Mouse (Mus musculus) kidney, postnatal 0 days (tissue): ENCODE results near the gene Prr14l. TPM values are rescaled to one million over a fixed set of nuclear protein-coding genes. Genes with fewer than 3 reads are reported as not detected.

Experiments
- ATAC-seq: fragments of 200-750 bp; cut with Nextera tagmentation; replicated peaks from 2 replicates; pipeline ENCODE4 v1.8.0; 2017; ENCODE audit warnings: low read depth, moderate number of reproducible peaks, moderate TSS enrichment, moderate library complexity; ENCODE audit not compliant: low FRiP score
- DNase-seq: peaks from one replicate; pipeline ENCODE4 v3.0.0-alpha.2; 2016; ENCODE audit warnings: low spot score
- H3K27ac ChIP-seq: fragments of 300-500 bp; sonication (generic); 2 replicates; pipeline ENCODE4 v1.5.1; 2014; ENCODE audit warnings: mild to moderate bottlenecking
- H3K27me3 ChIP-seq: fragments of 300-500 bp; sonication (generic); 2 replicates; pipeline ENCODE4 v1.6.1; 2014; ENCODE audit warnings: low read length, mixed read lengths; ENCODE audit not compliant: insufficient read depth
- H3K36me3 ChIP-seq: fragments of 300-500 bp; sonication (generic); 2 replicates; pipeline ENCODE4 v1.6.1; 2014; ENCODE audit warnings: low read length, mixed read lengths; ENCODE audit not compliant: insufficient read depth
- H3K4me1 ChIP-seq: fragments of 300-500 bp; sonication (generic); replicated peaks from 2 replicates; pipeline ENCODE4 v1.6.1; 2014; ENCODE audit warnings: antibody characterized with exemption, low read length, mixed read lengths; ENCODE audit not compliant: insufficient read depth
- H3K4me2 ChIP-seq: fragments of 300-500 bp; sonication (generic); 2 replicates; pipeline ENCODE4 v1.6.1; 2014; ENCODE audit warnings: mild to moderate bottlenecking, low read length, moderate library complexity, mixed read lengths
- H3K4me3 ChIP-seq: fragments of 300-500 bp; sonication (generic); replicated peaks from 2 replicates; pipeline ENCODE4 v1.5.1; 2014; ENCODE audit warnings: low read depth, low read length
- H3K9ac ChIP-seq: fragments of 300-500 bp; sonication (generic); 2 replicates; pipeline ENCODE4 v1.6.1; 2014; ENCODE audit warnings: low read depth, low read length
- H3K9me3 ChIP-seq: fragments of 300-500 bp; sonication (generic); replicated peaks from 2 replicates; pipeline ENCODE4 v1.6.1; 2016; ENCODE audit warnings: low read length, inconsistent platforms, mixed read lengths
- CTCF ChIP-seq: IDR thresholded peaks from 2 replicates; pipeline ENCODE4 v1.5.1; 2016; ENCODE audit warnings: antibody characterized with exemption, low read depth, mild to moderate bottlenecking, moderate library complexity
- WGBS: fragments of 180-500 bp; shearing (Covaris S2); extraction: QIAGEN DNeasy Blood & Tissue Kit; methylation state at CpG from one replicate; pipeline ENCODE4 v1.1.7; 2014; 5-methylcytosine and 5-hydroxymethylcytosine counted together
- polyA plus RNA-seq: library from polyadenylated mRNA; unstranded; fragments of >200 nt; fragmentation: Nextera tagmentation; extraction: Ambion mirVana; gene quantifications from 2 replicates; pipeline ENCODE4 v1.2.1, GENCODE M21; 2015

Gene Prr14l
- polyA plus RNA-seq, 1 experiment from 2014 or later = 11.0 TPM

DNA sequence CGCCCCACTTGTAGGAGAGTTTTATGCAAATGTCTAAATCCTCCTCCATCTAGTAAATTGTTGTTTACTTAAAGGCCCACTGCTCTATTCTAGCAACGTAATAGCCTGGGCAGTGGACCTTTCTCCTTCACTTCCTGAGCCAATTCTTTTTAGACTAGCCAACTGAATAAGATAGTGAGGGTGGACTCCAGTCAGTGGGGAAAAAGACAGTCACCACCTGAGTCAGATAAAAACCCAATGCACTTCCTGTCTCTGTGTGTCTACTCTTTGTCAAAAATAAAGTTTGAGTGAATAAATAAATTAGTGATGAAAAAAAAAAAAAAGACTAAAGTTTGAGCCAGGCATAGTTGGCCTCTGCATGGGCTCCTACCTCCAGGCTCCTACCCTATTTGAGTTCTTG is 94.4 kb downstream of the Prr14l start:
- no peak overlapping the region for H3K4me3 ChIP-seq
- ATAC-seq = no peak
- H3K4me1 ChIP-seq = no peaks in the 10 kb centered on the region
- H3K9ac ChIP-seq = no peak overlapping the region
- H3K36me3 ChIP-seq = peaks cover 12% of the 10 kb centered on the region
- no peak for TF ChIP-seq CTCF
- no peak overlapping the region for H3K4me2 ChIP-seq
- no peak for DNase-seq
- 68% methylated on average over 2 of the region's 2 CpGs for WGBS
- no peaks in the 10 kb centered on the region for H3K9me3 ChIP-seq
- H3K27me3 ChIP-seq = no peaks in the 10 kb centered on the region
- no peak overlapping the region for H3K27ac ChIP-seq

DNA sequence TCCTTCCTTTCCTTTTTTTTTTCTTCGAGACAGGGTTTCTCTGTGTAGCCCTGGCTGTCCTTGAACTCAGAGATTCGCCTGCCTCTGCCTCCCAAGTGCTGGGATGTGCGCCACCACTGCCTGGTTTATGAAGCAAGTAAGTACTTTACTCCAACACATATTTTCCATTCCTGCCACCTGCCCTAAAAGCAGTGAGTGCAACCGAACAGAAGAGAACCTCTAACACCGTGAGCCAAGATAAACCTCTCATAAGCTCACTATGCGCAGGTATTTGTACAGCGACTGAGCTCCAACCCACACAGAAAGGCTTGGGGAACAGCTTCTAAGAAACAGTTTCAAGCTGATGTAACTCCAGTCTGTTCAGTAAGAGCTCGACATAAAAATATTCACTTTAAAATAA is 97.9 kb downstream of the Prr14l start:
- DNase-seq (no peak), ATAC-seq (no peak)
- no peaks in the 10 kb centered on the region for H3K9me3 ChIP-seq
- no peaks in the 10 kb centered on the region for H3K4me1 ChIP-seq
- H3K4me3 ChIP-seq = no peak overlapping the region
- no peak for TF ChIP-seq CTCF
- no peak overlapping the region for H3K27ac ChIP-seq
- no peaks in the 10 kb centered on the region for H3K27me3 ChIP-seq
- WGBS = 93% methylated on average over 8 of the region's 8 CpGs
- no peaks in the 10 kb centered on the region; the same call in 1 of the 2 replicates for H3K36me3 ChIP-seq
- H3K4me2 ChIP-seq = no peak overlapping the region
- H3K9ac ChIP-seq = no peak overlapping the region

DNA sequence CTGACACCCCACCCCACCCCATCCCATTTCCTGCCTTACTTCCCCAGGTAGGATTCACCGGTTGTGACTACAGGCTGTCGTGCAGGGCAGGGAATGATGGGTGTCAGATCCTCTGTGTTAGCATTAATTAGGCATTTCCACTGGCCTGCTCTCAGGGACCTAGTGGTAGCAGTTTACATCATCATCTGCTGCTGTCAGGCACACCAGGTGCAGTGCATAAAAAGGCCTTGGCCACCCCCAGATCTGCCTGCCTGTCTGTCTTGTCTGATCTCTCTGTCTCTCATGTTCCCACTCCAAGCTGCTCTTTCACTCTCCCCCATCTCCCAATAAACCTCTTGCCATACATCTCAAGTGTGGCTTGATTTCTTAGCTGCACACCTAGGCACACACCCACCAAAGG is 102.3 kb downstream of the Prr14l start:
- Histone ChIP-seq H3K4me2 (no peak overlapping the region), H3K27me3 (no peaks in the 10 kb centered on the region), H3K4me3 (no peak overlapping the region), H3K36me3 (no peaks in the 10 kb centered on the region), H3K27ac (no peak overlapping the region), H3K9ac (no peak overlapping the region), H3K9me3 (no peaks in the 10 kb centered on the region), H3K4me1 (0 out of 2 replicates have a peak, but pooled peaks cover 4% of the 10 kb centered on the region)
- DNase-seq = no peak
- 41% methylated on average over 2 of the region's 2 CpGs for WGBS
- TF ChIP-seq CTCF = no peak
- ATAC-seq = no peak

DNA sequence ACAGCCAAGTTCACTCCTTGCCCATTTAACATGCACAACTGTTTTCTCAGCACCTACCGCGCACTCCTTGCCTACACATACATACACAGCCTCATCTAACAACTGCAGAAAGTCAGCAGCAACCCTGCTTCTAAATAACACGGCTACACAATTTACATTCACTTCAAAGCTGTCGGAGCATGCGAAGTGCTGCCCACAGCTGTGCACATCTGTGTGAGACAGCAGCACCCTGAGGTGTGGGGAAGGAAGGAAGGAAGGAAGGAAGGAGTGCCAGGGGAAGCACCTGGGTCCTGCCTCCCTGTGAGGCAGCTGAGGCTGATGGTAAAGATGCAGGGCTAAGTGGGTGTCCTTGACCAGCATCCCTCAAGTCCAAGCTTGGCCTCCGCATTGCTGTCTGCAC is 105.1 kb downstream of the Prr14l start:
- TF ChIP-seq CTCF = no peak
- DNase-seq (no peak), ATAC-seq (no peak)
- 79% methylated on average over 6 of the region's 6 CpGs for WGBS
- no peaks in the 10 kb centered on the region for H3K9me3 ChIP-seq
- no peaks in the 10 kb centered on the region for H3K27me3 ChIP-seq
- peaks cover 14% of the 10 kb centered on the region; the same call in 1 of the 2 replicates for H3K4me1 ChIP-seq
- no peak overlapping the region for H3K27ac ChIP-seq
- H3K4me2 ChIP-seq = no peak overlapping the region
- no peak overlapping the region for H3K9ac ChIP-seq
- H3K4me3 ChIP-seq = no peak overlapping the region
- no peaks in the 10 kb centered on the region for H3K36me3 ChIP-seq

DNA sequence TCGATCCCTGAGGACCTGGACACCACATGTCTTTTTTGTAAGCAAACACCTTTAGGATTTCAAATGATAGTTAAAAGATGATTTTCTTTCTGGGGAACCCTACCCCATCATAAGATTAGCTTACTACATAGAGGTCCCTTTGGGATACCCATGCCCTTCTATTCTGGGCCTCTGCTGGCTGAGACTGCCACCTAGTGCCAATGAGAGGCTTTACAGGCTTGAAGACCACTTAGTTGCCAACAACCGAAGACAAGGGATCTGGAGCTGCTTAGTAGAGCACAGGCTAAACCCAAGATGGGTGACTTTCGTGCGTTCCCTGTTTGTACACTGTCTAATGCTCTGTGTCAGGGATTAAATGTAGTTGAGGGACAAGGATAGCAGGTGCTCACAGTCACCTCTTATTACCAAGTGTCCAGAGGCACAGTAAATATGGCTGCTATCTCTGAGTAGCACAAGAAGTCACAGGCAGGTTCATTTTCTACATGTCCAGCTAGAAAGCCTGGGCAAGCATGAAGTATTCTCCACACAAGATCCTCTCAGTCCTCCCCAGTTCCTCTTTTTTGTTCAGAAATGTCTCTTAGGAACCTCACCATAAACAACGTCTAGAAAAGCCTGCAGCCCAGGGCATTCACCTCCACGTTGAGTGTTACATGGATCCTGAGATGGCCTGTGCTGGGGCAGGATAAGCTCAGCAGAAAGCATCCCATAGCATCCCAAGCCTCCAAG is 106.2 kb downstream of the Prr14l start:
- H3K4me1 ChIP-seq = peaks cover 14% of the 10 kb centered on the region; the same call in 1 of the 2 replicates
- no peak for ATAC-seq
- WGBS = 63% methylated on average over 6 of the region's 6 CpGs

DNA sequence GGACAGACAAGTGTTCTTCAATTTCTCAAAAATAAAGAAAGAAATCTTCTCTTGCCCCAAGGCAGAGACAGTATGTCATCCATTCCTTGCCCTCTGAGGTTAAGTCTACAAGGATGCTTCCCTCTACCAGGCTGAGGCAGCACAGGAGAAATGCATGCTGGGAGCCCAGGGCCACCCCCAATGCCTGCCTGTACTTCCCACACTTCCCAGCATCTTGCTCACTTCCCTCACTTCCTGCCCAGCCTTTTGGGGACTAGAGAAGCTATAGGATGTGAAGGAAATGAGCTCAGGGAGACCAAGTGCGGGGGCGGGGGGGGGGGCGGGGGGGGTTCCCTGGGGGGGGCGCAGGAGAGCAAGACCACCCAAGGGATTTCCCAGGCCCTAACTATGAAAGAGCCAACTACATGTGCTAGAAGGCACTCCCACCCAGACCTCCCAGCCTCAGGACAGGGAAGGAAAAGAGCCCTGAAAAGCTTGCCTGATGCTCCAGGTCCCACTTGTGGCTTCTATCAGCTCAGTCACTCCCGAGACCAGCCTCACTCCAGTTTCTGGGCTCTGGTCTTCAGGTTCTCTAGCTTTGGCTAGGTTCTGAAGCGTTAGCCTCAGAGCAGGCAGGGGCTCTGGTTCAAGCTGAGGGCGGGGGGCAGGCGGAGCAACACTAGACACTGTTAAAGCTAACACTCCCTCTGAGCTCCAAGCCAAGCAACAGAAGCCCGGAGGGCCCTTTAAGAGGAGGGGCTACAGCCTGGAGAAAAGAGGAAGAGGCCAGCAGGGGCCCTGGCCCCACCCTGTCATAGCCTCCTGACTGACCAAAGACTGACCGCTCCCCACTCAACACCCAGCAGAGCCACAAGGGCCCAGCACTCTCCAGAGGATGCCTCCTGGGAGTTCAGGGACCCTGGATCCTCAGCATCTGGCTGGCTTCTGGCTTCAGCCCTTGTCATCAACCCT is 108.1 kb downstream of the Prr14l start:
- ATAC-seq (peak; percentile 91), DNase-seq (peak; percentile 97)
- 5% methylated on average over 7 of the region's 10 CpGs for WGBS
- 0 out of 2 replicates have a peak, but pooled peaks cover 3% of the 10 kb centered on the region for H3K36me3 ChIP-seq
- peak overlapping the region; percentile 85 for H3K27ac ChIP-seq
- H3K27me3 ChIP-seq = no peaks in the 10 kb centered on the region
- TF ChIP-seq CTCF = peak; percentile 26; the same call in 1 of the 2 replicates
- peak overlapping the region; percentile 59 for H3K9ac ChIP-seq
- peak overlapping the region; percentile 46 for H3K4me2 ChIP-seq
- H3K4me1 ChIP-seq = peaks cover 14% of the 10 kb centered on the region; the same call in 1 of the 2 replicates
- peak overlapping the region; percentile 32 for H3K4me3 ChIP-seq
- no peaks in the 10 kb centered on the region for H3K9me3 ChIP-seq

More for the DNA sequence above, 106.2 kb downstream of the Prr14l start:
- peak; percentile 91 for TF ChIP-seq CTCF
- no peak overlapping the region for H3K4me3 ChIP-seq
- no peaks in the 10 kb centered on the region for H3K27me3 ChIP-seq
- H3K36me3 ChIP-seq = no peaks in the 10 kb centered on the region
- H3K9me3 ChIP-seq = no peaks in the 10 kb centered on the region
- H3K27ac ChIP-seq = no peak overlapping the region
- H3K9ac ChIP-seq = no peak overlapping the region
- DNase-seq = peak; percentile 83
- no peak overlapping the region for H3K4me2 ChIP-seq
